Mouse (Mus musculus) heart, adult 2 months (tissue): ENCODE data around the gene Ehbp1. TPM values are rescaled to one million over a fixed set of nuclear protein-coding genes. Genes with fewer than 3 reads are reported as not detected.

Experiments used
- DNase-seq, 2 experiments: peaks; one replicate each; pipeline ENCODE4 v3.0.0; 2021
- H3K27ac ChIP-seq: fragments of 200-600 bp; 2 replicates; pipeline ENCODE4 v1.8.1; 2022
- H3K27me3 ChIP-seq: fragments of 200-500 bp; 2 replicates; pipeline ENCODE4 v1.6.1; 2012; ENCODE audit warnings: mild to moderate bottlenecking, low read length, inconsistent platforms, mixed read lengths; ENCODE audit not compliant: control insufficient read depth, insufficient read depth
- H3K36me3 ChIP-seq: fragments of 200-500 bp; 2 replicates; pipeline ENCODE4 v1.6.1; 2012; ENCODE audit warnings: low read length, inconsistent platforms; ENCODE audit not compliant: control insufficient read depth, insufficient read depth
- H3K4me1 ChIP-seq: fragments of 200-500 bp; 2 replicates; pipeline ENCODE4 v1.6.1; 2011; ENCODE audit warnings: low read length; ENCODE audit not compliant: control insufficient read depth, insufficient read depth
- H3K4me3 ChIP-seq: fragments of 200-600 bp; 2 replicates; pipeline ENCODE4 v1.8.1; 2022
- H3K79me2 ChIP-seq: fragments of 200-500 bp; replicated peaks from 2 replicates; pipeline ENCODE4 v1.6.1; 2012; ENCODE audit warnings: mild to moderate bottlenecking, inconsistent platforms, low read length, moderate library complexity, mixed read lengths; ENCODE audit not compliant: control insufficient read depth, insufficient read depth
- H3K9ac ChIP-seq: fragments of 200-500 bp; 2 replicates; pipeline ENCODE4 v1.6.1; 2012; ENCODE audit warnings: low read depth, mild to moderate bottlenecking, control low read depth, inconsistent platforms, low read length, mixed read lengths
- CTCF ChIP-seq: fragments of 200-600 bp; IDR thresholded peaks from 2 replicates; pipeline ENCODE4 v1.8.1; 2022; ENCODE audit warnings: antibody characterized with exemption, mild to moderate bottlenecking, moderate library complexity
- EP300 ChIP-seq: fragments of 200-500 bp; IDR thresholded peaks from 2 replicates; pipeline ENCODE4 v1.6.1; 2011; ENCODE audit warnings: low read depth, low read length, control low read depth; ENCODE audit not compliant: insufficient read depth
- POLR2A ChIP-seq: fragments of 200-500 bp; IDR thresholded peaks from 2 replicates; pipeline ENCODE4 v1.6.1; 2011; ENCODE audit warnings: mild to moderate bottlenecking, low read depth, low read length, control low read depth; ENCODE audit not compliant: insufficient read depth
- WGBS: fragments of 180-500 bp; shearing (Covaris S2); methylation state at CpG from one replicate; pipeline ENCODE4 v1.1.7; 2018; 5-methylcytosine and 5-hydroxymethylcytosine counted together
- intact Hi-C: fragments of 180-260 bp; cut with DNase I; formaldehyde crosslinking; loops from one replicate; pipeline ENCODE4 v1.15.1; 2025
- polyA plus RNA-seq: library from polyadenylated mRNA; depleted of rRNA; stranded (reverse); fragments of >200 nt; gene quantifications from 2 replicates; pipeline ENCODE4 v1.2.3, GENCODE M21; 2012; rRNA removed
- total RNA-seq, 2 experiments: library from RNA; stranded (reverse); gene quantifications; 2 replicates each; pipeline ENCODE4 v1.2.3; 2021

The Ehbp1 gene
- total and polyA plus RNA-seq, 3 experiments: 21.3 to 133 (median 111) TPM

DNA sequence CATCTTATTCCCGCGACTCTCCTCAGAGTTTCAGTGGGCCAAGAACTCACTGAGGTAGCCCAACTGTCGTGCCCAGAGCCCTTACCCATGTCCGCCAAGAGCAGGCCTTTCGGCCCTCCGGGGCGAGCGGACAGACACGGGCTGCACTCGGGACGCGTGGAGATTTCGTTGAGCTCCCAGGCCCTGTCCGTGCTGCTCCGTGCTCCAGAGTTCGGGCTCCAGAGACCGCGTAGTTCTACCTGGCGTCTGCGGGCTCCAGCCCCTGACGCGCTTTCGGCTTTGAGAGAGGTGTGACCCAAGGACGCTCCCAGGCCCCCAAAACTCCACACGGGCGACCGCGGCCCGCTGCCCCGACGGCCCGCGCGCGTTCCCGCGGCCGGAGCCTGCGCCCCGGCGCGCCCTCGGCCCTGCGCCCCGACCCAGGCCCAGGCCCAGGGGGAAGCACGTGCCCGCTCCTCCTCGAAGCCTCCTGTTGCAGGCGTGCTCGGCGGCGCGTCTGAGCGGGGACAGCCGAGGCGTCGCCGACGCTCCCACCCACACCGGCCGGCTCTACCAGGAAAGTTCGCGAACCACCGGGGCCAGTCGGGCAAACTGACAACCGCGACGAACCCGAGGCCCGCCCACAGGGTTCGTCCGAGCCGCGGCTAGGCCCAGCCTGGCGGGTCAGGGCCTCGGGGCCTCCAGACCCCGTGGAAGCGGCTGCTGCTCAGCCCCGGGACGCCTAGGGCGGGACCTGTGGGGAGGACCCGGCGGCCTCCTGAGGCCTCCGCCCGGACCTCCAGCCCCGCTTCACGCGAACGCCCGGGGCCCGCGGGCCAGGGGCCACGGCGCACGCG, 349.1 kb downstream of the Ehbp1 start:
- no peak overlapping the region for H3K27ac ChIP-seq
- H3K79me2 ChIP-seq: no peaks in the 10 kb centered on the region
- H3K36me3 ChIP-seq: no peaks in the 10 kb centered on the region
- peak; percentile 4 to 37 for DNase-seq
- H3K4me1 ChIP-seq: peaks cover 1% of the 10 kb centered on the region; the same call in 1 of the 2 replicates
- H3K4me3 ChIP-seq: no peak overlapping the region
- H3K27me3 ChIP-seq: peaks cover 48% of the 10 kb centered on the region
- H3K9ac ChIP-seq: no peak overlapping the region
- TF ChIP-seq CTCF (no peak), POLR2A (no peak)
- intact Hi-C loops: loop anchor here (10.0 kb wide), 1 partner anchor 212 kb away; no protein-coding TSS in a partner anchor
- WGBS: 5% methylated on average over 96 of the region's 96 CpGs

DNA sequence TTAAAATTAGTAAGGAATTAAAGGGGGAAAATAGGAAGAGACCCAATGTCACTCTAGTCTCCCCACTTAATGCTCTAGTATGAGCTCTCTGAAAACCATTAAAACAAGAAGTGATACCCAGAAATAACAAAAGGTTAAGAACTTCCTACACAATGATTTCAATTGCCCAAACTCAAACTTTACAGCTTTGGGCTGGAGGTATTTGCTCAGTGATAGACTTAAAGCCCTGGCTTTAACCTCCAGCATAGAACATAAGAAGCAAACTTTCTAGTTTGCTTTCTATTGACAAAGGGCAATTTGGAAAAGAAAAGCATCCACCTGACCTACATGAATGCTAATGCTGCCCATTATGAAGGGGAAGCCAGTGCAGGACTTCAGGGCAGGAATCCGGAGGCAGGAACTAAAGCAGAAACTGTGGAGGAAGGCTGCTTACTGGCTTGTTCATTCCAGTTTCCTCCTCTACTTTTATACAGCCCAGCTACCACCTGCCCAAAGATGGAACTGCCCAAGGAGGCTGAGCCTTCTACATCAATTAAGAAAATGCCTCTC, 353.6 kb downstream of the Ehbp1 start:
- intact Hi-C loops: no loop called here
- DNase-seq: no peak
- H3K4me1 ChIP-seq: no peaks in the 10 kb centered on the region
- H3K4me3 ChIP-seq: no peak overlapping the region
- no peak overlapping the region for H3K9ac ChIP-seq
- no peak overlapping the region for H3K27ac ChIP-seq
- H3K27me3 ChIP-seq: peaks cover 16% of the 10 kb centered on the region
- no peaks in the 10 kb centered on the region for H3K79me2 ChIP-seq
- TF ChIP-seq POLR2A: no peak
- TF ChIP-seq EP300: no peak
- no peak for TF ChIP-seq CTCF
- no peaks in the 10 kb centered on the region for H3K36me3 ChIP-seq
- 71% methylated on average over 1 of the region's 1 CpGs for WGBS

DNA sequence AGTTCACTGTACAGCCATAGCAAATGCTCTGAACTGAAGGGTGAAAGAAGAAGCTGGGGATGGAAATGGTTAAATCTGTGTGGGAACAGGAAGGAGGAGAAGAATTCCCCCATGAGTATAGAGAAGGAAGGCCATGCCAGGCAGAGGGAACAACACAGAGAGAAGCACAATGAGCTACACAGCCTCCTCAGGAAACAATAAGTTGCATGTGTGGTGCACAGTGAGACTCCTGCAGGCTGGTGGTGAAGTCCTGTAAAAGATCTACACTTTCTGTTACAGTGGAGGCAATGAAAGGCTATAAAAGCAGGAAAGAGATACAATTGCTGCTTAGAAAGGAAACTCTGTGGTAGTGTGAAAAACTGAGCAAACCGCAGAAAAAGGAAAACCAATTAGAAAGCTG, 357.0 kb downstream of the Ehbp1 start:
- DNase-seq: no peak
- H3K27ac ChIP-seq: no peak overlapping the region
- H3K36me3 ChIP-seq: no peaks in the 10 kb centered on the region
- no peak overlapping the region for H3K9ac ChIP-seq
- H3K4me3 ChIP-seq: no peak overlapping the region
- H3K79me2 ChIP-seq: no peaks in the 10 kb centered on the region
- peaks cover 7% of the 10 kb centered on the region; the same call in 1 of the 2 replicates for H3K27me3 ChIP-seq
- intact Hi-C loops: no loop called here
- TF ChIP-seq POLR2A (no peak), CTCF (no peak), EP300 (no peak)
- 49% methylated on average over 1 of the region's 1 CpGs for WGBS
- H3K4me1 ChIP-seq: no peaks in the 10 kb centered on the region

DNA sequence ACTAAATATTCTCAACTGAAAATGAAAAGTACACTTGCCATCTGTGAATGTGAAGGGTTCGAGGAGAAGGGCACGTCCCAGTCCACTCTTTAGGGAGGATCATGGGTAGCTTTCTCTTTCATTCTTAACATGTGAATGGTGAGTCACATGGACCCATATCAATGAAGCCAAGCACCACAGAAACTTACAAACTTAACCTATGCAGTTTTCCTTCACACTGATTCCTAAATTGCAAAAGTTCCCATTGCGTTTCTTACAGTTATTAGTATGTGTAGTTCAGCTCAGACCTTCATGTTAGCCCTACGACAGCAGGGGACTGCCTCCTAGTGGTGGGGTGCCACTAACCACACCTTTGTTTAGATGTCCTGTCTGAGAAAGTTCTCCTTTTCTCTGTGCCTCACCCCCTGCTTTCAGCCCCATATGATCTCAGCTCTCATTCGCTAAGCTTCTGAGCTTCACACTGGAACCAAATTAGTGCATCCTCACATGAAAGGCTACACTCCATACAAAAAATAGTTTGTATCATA, 368.0 kb downstream of the Ehbp1 start:
- no peak for DNase-seq

DNA sequence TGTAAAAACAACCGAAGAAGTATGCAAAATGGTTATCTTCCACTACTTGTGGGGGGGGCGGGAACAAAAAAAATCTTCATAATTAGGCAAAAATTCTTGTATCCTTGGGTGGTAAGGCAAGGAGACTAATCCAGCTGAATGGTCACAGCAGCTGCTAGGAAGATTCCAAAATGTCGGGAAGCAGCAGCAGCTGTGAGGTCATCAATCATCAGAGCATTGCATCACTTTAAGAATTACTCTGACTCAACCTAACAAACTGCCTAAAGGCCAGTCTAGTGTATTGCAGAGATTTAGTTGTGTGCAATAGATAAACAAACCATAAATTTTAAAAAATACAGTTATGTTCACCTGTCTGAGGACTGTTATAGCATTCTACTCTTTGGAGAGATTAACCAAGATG, 368.5 kb downstream of the Ehbp1 start:
- no peaks in the 10 kb centered on the region for H3K36me3 ChIP-seq
- H3K27ac ChIP-seq: no peak overlapping the region
- H3K27me3 ChIP-seq: no peaks in the 10 kb centered on the region; the same call in 1 of the 2 replicates
- 70% methylated on average over 3 of the region's 3 CpGs for WGBS
- H3K4me1 ChIP-seq: no peaks in the 10 kb centered on the region
- no peaks in the 10 kb centered on the region for H3K79me2 ChIP-seq
- intact Hi-C loops: no loop called here
- no peak for TF ChIP-seq CTCF
- TF ChIP-seq EP300: no peak
- no peak for TF ChIP-seq POLR2A
- no peak for DNase-seq
- H3K9ac ChIP-seq: no peak overlapping the region
- no peak overlapping the region for H3K4me3 ChIP-seq

More for the DNA sequence above, 368.0 kb downstream of the Ehbp1 start:
- H3K27me3 ChIP-seq: no peaks in the 10 kb centered on the region; the same call in 1 of the 2 replicates
- 72% methylated on average over 5 of the region's 5 CpGs for WGBS
- TF ChIP-seq POLR2A: no peak
- TF ChIP-seq CTCF: peak; percentile 33
- H3K36me3 ChIP-seq: no peaks in the 10 kb centered on the region
- no peaks in the 10 kb centered on the region for H3K79me2 ChIP-seq
- intact Hi-C loops: no loop called here
- no peak overlapping the region for H3K27ac ChIP-seq
- H3K4me1 ChIP-seq: no peaks in the 10 kb centered on the region
- no peak overlapping the region for H3K9ac ChIP-seq
- H3K4me3 ChIP-seq: no peak overlapping the region

DNA sequence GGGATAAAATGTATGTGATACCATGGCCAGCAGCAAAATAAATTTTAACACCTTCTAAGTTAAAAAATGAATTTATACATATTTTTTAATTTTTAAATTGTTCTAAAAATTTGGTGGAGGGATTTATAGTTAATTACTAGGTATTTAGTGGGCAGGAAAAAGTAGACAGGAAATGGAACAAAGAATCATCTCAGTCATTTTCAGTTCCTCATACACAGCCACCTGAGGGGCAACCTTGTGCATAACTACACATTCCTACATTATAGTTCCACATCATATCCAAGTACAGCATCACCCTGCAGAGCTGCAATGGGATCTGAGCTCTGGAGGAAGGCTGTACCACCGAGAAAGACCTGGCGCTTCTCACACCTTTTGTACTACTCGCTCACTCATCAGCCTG, 373.2 kb downstream of the Ehbp1 start:
- Histone ChIP-seq H3K4me1 (no peaks in the 10 kb centered on the region), H3K27ac (no peak overlapping the region), H3K36me3 (no peaks in the 10 kb centered on the region), H3K4me3 (no peak overlapping the region), H3K79me2 (no peaks in the 10 kb centered on the region), H3K27me3 (peaks cover 1% of the 10 kb centered on the region; the same call in 1 of the 2 replicates), H3K9ac (no peak overlapping the region)
- WGBS: 92% methylated on average over 3 of the region's 3 CpGs
- no peak for DNase-seq
- intact Hi-C loops: no loop called here
- no peak for TF ChIP-seq EP300
- no peak for TF ChIP-seq POLR2A
- no peak for TF ChIP-seq CTCF

Other genes with a start within 250 kb of the Ehbp1 start
- gene Tmem17, start 169.8 kb upstream of the Ehbp1 start, total RNA-seq: 1 to 10 TPM; 1.5 to 1.7 TPM
- 2.6 and 3.9 TPM in 2 replicates for gene Tmem17, start 169.8 kb upstream of the Ehbp1 start, polyA plus RNA-seq